Mouse (Mus musculus): ENCODE data around the gene Isoc2a. TPM values are rescaled to one million over a fixed set of nuclear protein-coding genes. Genes with fewer than 3 reads are reported as not detected.

The Isoc2a gene
- total RNA-seq, 2 experiments from 2014 or later: 14.7 to 15.5 TPM

DNA sequence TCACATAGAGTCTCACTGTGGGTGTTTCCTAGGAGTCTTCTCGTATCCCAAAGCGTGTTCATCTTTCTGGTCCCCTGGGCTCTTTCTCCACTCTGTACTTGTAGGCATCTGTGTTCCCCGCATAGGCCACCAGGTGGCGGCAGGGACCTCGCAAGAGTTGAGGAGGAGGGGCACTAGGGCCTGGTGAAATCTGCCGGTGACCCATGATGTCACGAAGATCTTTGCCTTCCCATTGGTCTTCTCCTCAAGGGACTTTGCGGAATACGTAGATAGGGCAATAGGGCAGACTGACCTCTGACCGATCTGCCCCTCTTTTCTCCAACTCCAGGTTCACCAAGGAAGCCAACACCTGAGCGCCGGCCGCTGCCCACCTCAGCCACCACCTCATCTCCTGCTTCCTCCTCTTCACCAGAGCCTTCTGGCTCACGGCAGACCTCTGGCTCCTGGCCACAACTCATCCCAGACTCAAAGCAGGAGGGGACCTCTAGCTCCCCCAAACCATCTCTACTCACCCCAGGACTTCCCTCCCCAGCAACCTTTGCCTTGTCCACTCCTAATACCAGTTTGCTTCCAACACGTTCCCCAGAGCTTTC lies 66.4 kb downstream of the Isoc2a start:
- peak; percentile 97 for DNase-seq

Other genes with a start within 250 kb of the Isoc2a start
- 1 to 10 TPM; 6.6 to 8.5 TPM for gene Tmem86b, start 245.7 kb upstream of the Isoc2a start, total RNA-seq (2021)
- gene Ppp6r1, start 218.1 kb upstream of the Isoc2a start, total RNA-seq (2021): 10 to 100 TPM; 79.1 to 81.3 TPM
- gene Hspbp1, start 192.1 kb upstream of the Isoc2a start, total RNA-seq (2021): 10 to 100 TPM; 51.5 to 54.7 TPM
- 1 to 10 TPM; 4.1 to 5.9 TPM for gene Brsk1, start 186.5 kb upstream of the Isoc2a start, total RNA-seq (2021)
- under 1 TPM in 1 of 2 experiments, not detected in 1; 0.12 TPM for gene Tmem150b, start 151.9 kb upstream of the Isoc2a start, total RNA-seq (2021)
- 10 to 100 TPM; 41.6 to 43.5 TPM for gene Kmt5c, start 137.0 kb upstream of the Isoc2a start, total RNA-seq (2021)
- gene Cox6b2, start 124.1 kb upstream of the Isoc2a start, total RNA-seq (2021): 10 to 100 TPM; 11.7 to 16.9 TPM
- gene Fam71e2, start 105.9 kb upstream of the Isoc2a start, total RNA-seq (2021): not detected
- gene Il11, start 94.3 kb upstream of the Isoc2a start, total RNA-seq (2021): under 1 TPM in 1 of 2 experiments, not detected in 1; 0.23 TPM
- not detected for gene Tmem190, start 94.2 kb upstream of the Isoc2a start, total RNA-seq (2021)
- 1 to 10 TPM; 2.7 to 5.1 TPM for gene Tmem238, start 87.5 kb upstream of the Isoc2a start, total RNA-seq (2021)
- gene Rpl28, start 84.3 kb upstream of the Isoc2a start, total RNA-seq (2021): 100 to 1,000 TPM; 726 to 732 TPM
- 100 to 1,000 TPM; 281 to 285 TPM for gene Ube2s, start 64.6 kb upstream of the Isoc2a start, total RNA-seq (2021)
- gene Shisa7, start 32.5 kb upstream of the Isoc2a start, total RNA-seq (2021): under 1 TPM in 1 of 2 experiments, not detected in 1; 0.20 TPM
- 1 to 10 TPM; 1.6 to 2.3 TPM for gene Isoc2b, start 6.9 kb upstream of the Isoc2a start, total RNA-seq (2021)
- not detected for gene Gm36210, start 29.4 kb downstream of the Isoc2a start, total RNA-seq (2021)
- gene Zfp628, start 38.1 kb downstream of the Isoc2a start, total RNA-seq (2021): 10 to 100 TPM; 14.7 to 16.7 TPM
- 1 to 10 TPM; 3.9 to 6.2 TPM for gene Nat14, start 44.9 kb downstream of the Isoc2a start, total RNA-seq (2021)
- gene Ssc5d, start 48.6 kb downstream of the Isoc2a start, total RNA-seq (2021): 10 to 100 TPM in 1 of 2 experiments, 1 to 10 TPM in 1; 8.7 to 11.1 TPM
- 10 to 100 TPM; 10.6 TPM for gene Sbk2, start 87.3 kb downstream of the Isoc2a start, total RNA-seq (2021)
- gene Sbk3, start 94.0 kb downstream of the Isoc2a start, total RNA-seq (2021): 10 to 100 TPM; 21.0 to 24.3 TPM
- gene Zfp579, start 119.0 kb downstream of the Isoc2a start, total RNA-seq (2021): 10 to 100 TPM; 28.4 to 38.0 TPM
- 1 to 10 TPM; 6.0 to 6.4 TPM for gene Zfp524, start 137.3 kb downstream of the Isoc2a start, total RNA-seq (2021)
- 10 to 100 TPM; 26.4 to 26.9 TPM for gene Fiz1, start 137.5 kb downstream of the Isoc2a start, total RNA-seq (2021)
- gene Gm44973, start 138.3 kb downstream of the Isoc2a start, total RNA-seq (2021): not detected
- 10 to 100 TPM; 26.0 to 26.6 TPM for gene Zfp865, start 143.2 kb downstream of the Isoc2a start, total RNA-seq (2021)
- under 1 TPM in 1 of 2 experiments, not detected in 1; 0.61 TPM for gene Ccdc106, start 143.4 kb downstream of the Isoc2a start, total RNA-seq (2021)
- gene 4632433K11Rik, start 157.0 kb downstream of the Isoc2a start, total RNA-seq (2021): under 1 TPM in 1 of 2 experiments, not detected in 1; 0.57 TPM
- 1 to 10 TPM; 5.4 to 6.0 TPM for gene Zfp784, start 161.3 kb downstream of the Isoc2a start, total RNA-seq (2021)
- 10 to 100 TPM; 12.2 to 13.2 TPM for gene Zfp580, start 174.4 kb downstream of the Isoc2a start, total RNA-seq (2021)
- gene U2af2, start 185.0 kb downstream of the Isoc2a start, total RNA-seq (2021): 100 to 1,000 TPM; 136 to 145 TPM
- 100 to 1,000 TPM; 171 to 183 TPM for gene Epn1, start 203.1 kb downstream of the Isoc2a start, total RNA-seq (2021)
- not detected for gene Rfpl4, start 239.8 kb downstream of the Isoc2a start, total RNA-seq (2021)
- 1 to 10 TPM; 2.6 to 4.5 TPM for gene Rasl2-9, start 248.8 kb downstream of the Isoc2a start, total RNA-seq (2021)

All from heart, postnatal 4 days (tissue).